Mouse (Mus musculus): Measurements from ENCODE around the gene Gjb5. TPM values are rescaled to one million over a fixed set of nuclear protein-coding genes. Genes with fewer than 3 reads are reported as not detected.

Gene Gjb5
- polyA plus RNA-seq, 1 experiment from 2014 or later, result not detected

DNA sequence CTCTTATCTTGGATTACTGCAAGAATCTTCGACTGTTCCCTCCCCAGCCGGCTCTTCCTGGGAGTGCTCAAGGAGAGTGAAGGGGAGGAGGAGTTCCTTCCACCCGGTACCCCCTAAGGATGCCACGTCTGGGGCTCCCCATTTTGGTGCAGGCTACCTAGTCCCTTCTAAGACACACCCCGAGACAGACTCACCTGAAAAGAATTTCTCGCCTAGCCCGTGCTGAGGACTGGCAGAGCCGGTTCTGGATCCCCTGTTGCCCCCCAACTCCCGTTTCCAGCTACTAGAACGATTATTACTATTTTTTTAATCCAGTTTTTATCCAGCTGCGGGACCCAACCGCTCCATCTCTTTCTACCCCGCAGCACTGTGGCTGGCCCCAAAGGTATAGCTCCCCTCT is 28.2 kb downstream of the Gjb5 start:
- H3K79me2 ChIP-seq (ENCODE audit: inconsistent target), result no peaks in the 10 kb centered on the region

DNA sequence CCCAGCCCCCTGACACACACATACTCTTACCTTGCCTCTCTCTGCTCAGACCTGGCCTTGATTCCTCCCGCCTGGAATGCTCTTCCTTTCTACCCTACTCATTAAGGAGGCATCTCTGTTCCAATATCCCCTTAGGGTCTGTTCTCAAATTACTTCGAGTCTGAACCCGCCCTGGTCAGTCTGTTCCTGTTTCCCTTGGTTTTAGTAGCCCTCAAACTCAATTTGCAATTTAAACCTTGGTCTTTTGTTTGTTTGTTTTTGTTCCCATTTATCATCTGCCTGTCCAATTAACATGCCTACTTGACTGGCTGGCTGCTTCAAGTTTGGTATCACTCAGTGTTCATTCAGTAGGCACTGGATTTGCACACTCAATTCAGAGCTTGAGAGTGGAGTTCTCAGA is 28.9 kb downstream of the Gjb5 start:
- Histone ChIP-seq H3K27ac (no peak overlapping the region), H3K4me3 (ENCODE audit: inconsistent target) (no peak overlapping the region), H3K79me2 (ENCODE audit: inconsistent target) (no peaks in the 10 kb centered on the region), H3K36me3 (ENCODE audit: inconsistent target) (no peaks in the 10 kb centered on the region)
- WGBS (ENCODE audit: missing documents), result 63% methylated on average over 3 of the region's 3 CpGs

More for the DNA sequence above, 28.2 kb downstream of the Gjb5 start:
- no peaks in the 10 kb centered on the region for H3K36me3 ChIP-seq (ENCODE audit: inconsistent target)
- H3K4me3 ChIP-seq (ENCODE audit: inconsistent target), result no peak overlapping the region
- H3K27ac ChIP-seq, result no peak overlapping the region
- 13% methylated on average over 11 of the region's 13 CpGs for WGBS (ENCODE audit: missing documents)

- WGBS (ENCODE audit: missing documents), result 59% methylated on average over 7 of the region's 7 CpGs
- Histone ChIP-seq H3K27ac (no peak overlapping the region), H3K4me3 (ENCODE audit: inconsistent target) (no peak overlapping the region), H3K36me3 (ENCODE audit: inconsistent target) (no peaks in the 10 kb centered on the region), H3K79me2 (ENCODE audit: inconsistent target) (no peaks in the 10 kb centered on the region)
Measured at GRCm38 (mm10) chr4:127328378-127328777, 29.6 kb downstream of the Gjb5 start.

DNA sequence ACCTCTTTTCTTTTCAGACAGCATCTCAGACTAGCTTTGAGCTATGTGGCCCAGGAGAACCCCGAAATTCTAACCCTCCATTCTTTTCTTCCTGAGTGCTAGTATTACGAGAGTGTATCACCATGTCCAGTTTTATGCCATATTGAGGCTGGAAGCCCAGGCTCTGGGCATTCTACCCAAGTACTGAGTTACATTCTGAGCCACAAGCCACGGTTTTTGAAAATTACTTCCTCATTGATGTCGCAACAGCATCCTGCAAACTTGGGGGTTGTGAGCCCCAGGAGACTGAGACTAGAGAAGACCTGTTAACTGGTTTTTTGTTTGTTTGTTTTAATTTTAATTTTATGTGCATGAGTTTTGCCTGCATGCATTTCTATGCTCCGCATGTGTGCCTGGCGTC is 30.2 kb downstream of the Gjb5 start:
- H3K79me2 ChIP-seq (ENCODE audit: inconsistent target), result no peaks in the 10 kb centered on the region
- H3K27ac ChIP-seq, result no peak overlapping the region
- H3K36me3 ChIP-seq (ENCODE audit: inconsistent target), result no peaks in the 10 kb centered on the region
- no peak overlapping the region for H3K4me3 ChIP-seq (ENCODE audit: inconsistent target)
- WGBS (ENCODE audit: missing documents), result 6% methylated on average over 6 of the region's 6 CpGs

GRCm38 (mm10) chr4:127327258-127327657 is 30.7 kb downstream of the Gjb5 start:
- 26% methylated on average over 7 of the region's 7 CpGs for WGBS (ENCODE audit: missing documents)
- H3K27ac ChIP-seq, result no peak overlapping the region
- H3K79me2 ChIP-seq (ENCODE audit: inconsistent target), result no peaks in the 10 kb centered on the region
- no peak overlapping the region for H3K4me3 ChIP-seq (ENCODE audit: inconsistent target)
- H3K36me3 ChIP-seq (ENCODE audit: inconsistent target), result no peaks in the 10 kb centered on the region

DNA sequence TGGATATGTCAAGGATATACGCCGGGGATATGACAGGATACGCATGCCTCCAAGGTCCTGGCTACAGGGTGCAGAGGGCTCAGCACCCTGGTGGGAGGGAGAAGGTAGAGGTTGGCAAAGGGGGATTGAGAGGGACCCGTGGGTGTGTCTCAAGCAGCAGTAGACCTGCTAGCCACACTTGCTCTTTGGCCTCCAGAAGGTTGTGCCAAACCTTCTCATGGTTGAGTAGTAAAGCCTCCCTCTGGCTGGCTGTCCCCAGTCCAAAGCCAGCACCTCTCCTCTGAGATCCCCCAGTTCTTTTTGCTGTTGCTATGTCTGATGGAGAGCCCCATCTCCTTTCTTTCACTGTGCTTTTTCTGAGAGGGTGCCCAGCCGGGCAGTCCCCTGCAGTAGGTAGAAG is 32.7 kb downstream of the Gjb5 start:
- WGBS (ENCODE audit: missing documents), result 90% methylated on average over 5 of the region's 5 CpGs
- Histone ChIP-seq H3K79me2 (ENCODE audit: inconsistent target) (no peaks in the 10 kb centered on the region), H3K27ac (no peak overlapping the region), H3K4me3 (ENCODE audit: inconsistent target) (no peak overlapping the region), H3K36me3 (ENCODE audit: inconsistent target) (no peaks in the 10 kb centered on the region)

GRCm38 (mm10) chr4:127324759-127325158 is 33.2 kb downstream of the Gjb5 start:
- Histone ChIP-seq H3K36me3 (ENCODE audit: inconsistent target) (no peaks in the 10 kb centered on the region), H3K79me2 (ENCODE audit: inconsistent target) (no peaks in the 10 kb centered on the region), H3K4me3 (ENCODE audit: inconsistent target) (no peak overlapping the region), H3K27ac (no peak overlapping the region)
- WGBS (ENCODE audit: missing documents), result 31% methylated on average over 6 of the region's 6 CpGs

DNA sequence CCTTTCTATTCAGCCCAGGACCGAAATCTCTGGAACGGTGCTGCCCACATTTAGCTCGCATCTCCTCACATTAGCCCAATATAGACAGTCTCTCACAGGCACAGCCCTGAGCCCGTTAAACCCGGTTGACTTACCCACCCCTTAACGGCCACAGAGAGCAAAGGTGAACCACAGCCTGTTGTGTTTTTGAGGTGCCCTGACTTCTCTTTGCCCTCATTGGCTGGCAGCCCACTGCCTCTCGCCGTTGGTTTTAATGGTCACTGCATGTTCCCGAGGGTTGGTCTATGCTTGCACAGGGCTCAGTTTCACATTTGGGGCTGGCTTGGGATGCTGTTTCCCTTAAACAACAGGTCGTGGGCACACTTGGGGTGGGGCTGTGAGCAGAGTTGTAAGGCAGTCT is 33.7 kb downstream of the Gjb5 start:
- 74% methylated on average over 10 of the region's 10 CpGs for WGBS (ENCODE audit: missing documents)
- Histone ChIP-seq H3K4me3 (ENCODE audit: inconsistent target) (no peak overlapping the region), H3K36me3 (ENCODE audit: inconsistent target) (no peaks in the 10 kb centered on the region), H3K79me2 (ENCODE audit: inconsistent target) (no peaks in the 10 kb centered on the region), H3K27ac (no peak overlapping the region)

GRCm38 (mm10) chr4:127323651-127324050 is 34.3 kb downstream of the Gjb5 start:
- no peak overlapping the region for H3K4me3 ChIP-seq (ENCODE audit: inconsistent target)
- 90% methylated on average over 3 of the region's 3 CpGs for WGBS (ENCODE audit: missing documents)
- H3K36me3 ChIP-seq (ENCODE audit: inconsistent target), result no peaks in the 10 kb centered on the region
- no peak overlapping the region for H3K27ac ChIP-seq
- H3K79me2 ChIP-seq (ENCODE audit: inconsistent target), result no peaks in the 10 kb centered on the region

DNA sequence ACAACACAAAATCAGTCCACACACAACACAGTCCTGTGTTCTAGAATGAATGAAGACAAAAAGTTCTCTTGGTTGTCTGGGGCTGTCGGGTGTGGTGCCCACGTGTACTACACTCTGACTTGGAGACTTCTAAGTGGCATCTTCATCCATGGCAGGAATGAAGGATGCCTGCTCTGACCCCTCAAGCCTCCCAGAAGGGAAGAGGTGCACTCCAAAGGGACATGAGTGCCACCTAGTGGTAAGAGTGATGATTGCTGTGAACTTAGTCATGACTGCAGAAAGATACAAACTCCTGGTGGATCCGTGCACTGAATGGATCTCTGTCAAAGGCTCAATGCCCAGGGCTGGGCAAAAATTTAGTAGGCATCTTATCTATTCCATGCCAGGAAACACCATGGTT is 38.4 kb downstream of the Gjb5 start:
- no peak overlapping the region for H3K4me3 ChIP-seq (ENCODE audit: inconsistent target)
- no peaks in the 10 kb centered on the region for H3K79me2 ChIP-seq (ENCODE audit: inconsistent target)
- H3K36me3 ChIP-seq (ENCODE audit: inconsistent target), result no peaks in the 10 kb centered on the region
- no peak overlapping the region for H3K27ac ChIP-seq
- WGBS (ENCODE audit: missing documents), result 15% methylated on average over 3 of the region's 3 CpGs

GRCm38 (mm10) chr4:127317143-127317542 is 40.8 kb downstream of the Gjb5 start:
- Histone ChIP-seq H3K36me3 (ENCODE audit: inconsistent target) (no peaks in the 10 kb centered on the region), H3K27ac (no peak overlapping the region), H3K4me3 (ENCODE audit: inconsistent target) (no peak overlapping the region), H3K79me2 (ENCODE audit: inconsistent target) (no peaks in the 10 kb centered on the region)
- 77% methylated on average over 4 of the region's 4 CpGs for WGBS (ENCODE audit: missing documents)

DNA sequence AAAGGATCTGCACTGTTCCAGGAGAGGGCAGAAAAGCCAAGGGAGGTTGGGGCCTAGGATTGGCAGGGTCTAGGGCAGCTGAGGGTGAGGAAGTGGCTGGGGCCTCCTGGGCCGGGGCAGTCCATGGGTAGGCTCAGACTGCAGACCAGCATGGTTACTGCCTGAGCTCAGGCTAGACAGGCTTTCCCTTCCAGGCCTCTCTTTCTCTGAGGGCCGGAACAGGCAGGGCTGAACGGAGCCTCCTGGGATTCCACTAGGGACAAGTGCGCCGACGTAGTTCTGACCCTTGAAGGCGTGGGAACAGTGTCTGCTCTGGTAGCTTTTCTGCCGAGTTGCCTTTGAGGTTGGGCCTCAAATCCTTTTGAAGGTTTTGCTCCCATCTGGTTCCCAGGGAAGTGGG is 42.2 kb downstream of the Gjb5 start:
- Histone ChIP-seq H3K27ac (no peak overlapping the region), H3K4me3 (ENCODE audit: inconsistent target) (no peak overlapping the region), H3K79me2 (ENCODE audit: inconsistent target) (no peaks in the 10 kb centered on the region), H3K36me3 (ENCODE audit: inconsistent target) (no peaks in the 10 kb centered on the region)
- WGBS (ENCODE audit: missing documents), result 95% methylated on average over 8 of the region's 8 CpGs

- WGBS (ENCODE audit: missing documents), result 84% methylated on average over 9 of the region's 9 CpGs
- Histone ChIP-seq H3K27ac (no peak overlapping the region), H3K79me2 (ENCODE audit: inconsistent target) (no peaks in the 10 kb centered on the region), H3K4me3 (ENCODE audit: inconsistent target) (no peak overlapping the region), H3K36me3 (ENCODE audit: inconsistent target) (no peaks in the 10 kb centered on the region)
Measured at GRCm38 (mm10) chr4:127314585-127314984, 43.4 kb downstream of the Gjb5 start.

- no peaks in the 10 kb centered on the region for H3K79me2 ChIP-seq (ENCODE audit: inconsistent target)
- no peak within 1 kb of the TSS for H3K27ac ChIP-seq
- H3K36me3 ChIP-seq (ENCODE audit: inconsistent target), result no peaks in the 10 kb centered on the region
- under 1% methylated on average over 25 of the region's 25 CpGs for WGBS (ENCODE audit: missing documents)
- no peak within 1 kb of the TSS for H3K4me3 ChIP-seq (ENCODE audit: inconsistent target)
Measured at GRCm38 (mm10) chr4:127313861-127314260, 44.1 kb downstream of the Gjb5 start, which contains the start of gene Gja4. Gene Gja4 (minus strand): TSS chr4:127314039.

DNA sequence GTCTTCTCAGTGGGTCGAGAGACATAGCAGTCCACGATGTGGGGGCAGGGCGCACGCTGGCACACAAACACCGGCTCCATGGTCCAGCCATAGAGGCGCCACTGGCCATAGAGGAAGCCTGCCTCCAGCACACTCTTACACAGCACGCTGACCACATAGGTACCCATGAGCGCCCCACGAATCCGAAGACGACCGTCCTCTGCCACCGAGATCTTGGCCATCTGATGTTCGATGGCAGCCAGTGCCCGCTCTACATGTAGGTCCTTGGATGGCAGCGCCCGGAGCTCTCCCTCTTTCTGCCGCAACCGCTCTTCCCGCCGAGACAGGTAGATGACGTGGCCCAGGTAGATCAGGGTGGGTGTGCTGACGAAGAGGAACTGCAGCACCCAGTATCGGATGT is 45.6 kb downstream of the Gjb5 start:
- Histone ChIP-seq H3K79me2 (ENCODE audit: inconsistent target) (no peaks in the 10 kb centered on the region), H3K36me3 (ENCODE audit: inconsistent target) (no peaks in the 10 kb centered on the region), H3K27ac (no peak overlapping the region), H3K4me3 (ENCODE audit: inconsistent target) (no peak overlapping the region)
- 72% methylated on average over 24 of the region's 24 CpGs for WGBS (ENCODE audit: missing documents)

DNA sequence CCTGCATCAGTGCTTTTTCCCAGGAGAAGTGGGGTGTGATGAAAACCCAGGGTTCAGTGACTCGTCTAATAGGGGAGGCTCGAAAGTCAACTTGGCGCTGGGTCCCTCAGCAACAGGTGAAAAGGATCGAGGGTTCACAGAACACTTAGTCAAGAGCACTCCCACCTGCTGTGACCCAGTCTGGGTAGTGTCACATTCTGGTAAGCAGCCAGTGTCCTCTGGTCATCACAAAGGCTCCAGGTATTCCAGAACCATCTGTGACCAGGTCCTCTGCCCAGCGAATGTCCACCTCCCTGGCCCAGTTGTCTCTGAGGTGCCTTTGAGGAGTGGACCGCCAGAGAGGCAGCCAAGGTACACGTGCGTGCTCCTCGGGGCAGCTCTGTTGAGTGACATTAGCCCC is 46.4 kb downstream of the Gjb5 start:
- 79% methylated on average over 9 of the region's 9 CpGs for WGBS (ENCODE audit: missing documents)
- Histone ChIP-seq H3K4me3 (ENCODE audit: inconsistent target) (no peak overlapping the region), H3K36me3 (ENCODE audit: inconsistent target) (no peaks in the 10 kb centered on the region), H3K27ac (no peak overlapping the region), H3K79me2 (ENCODE audit: inconsistent target) (no peaks in the 10 kb centered on the region)
